Comparison of ENCODE assay signal across 8 mouse cellular contexts in the genomic region with DNA sequence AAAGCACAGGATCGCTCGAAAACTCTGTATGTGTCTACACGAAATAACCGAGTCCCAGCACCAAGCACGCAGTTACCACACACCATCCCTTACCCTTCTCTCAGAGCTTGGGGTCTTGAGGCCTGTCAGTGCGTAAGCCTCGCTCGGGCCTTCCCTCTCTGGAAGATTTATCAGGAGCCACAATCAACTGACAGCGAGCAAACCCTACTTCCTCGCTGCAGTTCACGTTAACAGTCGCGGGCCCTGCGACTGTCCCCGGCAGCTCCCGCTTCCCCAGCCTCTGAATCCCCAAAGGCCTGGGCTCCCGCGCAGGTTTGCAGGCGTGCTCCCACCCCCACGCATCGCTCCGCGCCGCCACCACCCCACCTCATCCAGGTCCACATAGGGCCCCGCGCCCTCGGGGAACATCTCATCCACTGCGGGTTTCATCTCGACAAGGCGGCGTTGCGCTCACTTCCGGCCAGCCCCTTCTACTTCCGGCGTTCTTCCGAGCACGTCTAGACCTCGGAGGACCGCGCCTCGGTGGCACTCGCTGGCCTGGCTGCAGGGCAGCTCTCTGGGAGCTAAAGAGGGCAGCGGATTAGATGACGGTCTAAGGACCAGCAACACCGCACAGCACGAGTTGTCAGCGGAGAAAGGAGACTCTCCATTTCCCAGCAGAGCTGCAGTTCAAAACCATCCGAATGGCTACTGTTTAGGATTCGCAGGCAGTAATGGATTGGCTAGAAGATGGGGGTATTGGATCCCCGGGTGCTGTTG. TPM values are rescaled to one million over a fixed set of nuclear protein-coding genes. Genes with fewer than 3 reads are reported as not detected.
DNase-seq lines count a peak whose midpoint lies in the region; ATAC-seq and TF ChIP-seq lines count a peak whose summit lies in the region.

A gene (minus strand): TSS at position 472 of the 759 bp plus-strand sequence.

- peak within 1 kb of the TSS; percentile 63 for H3K27ac ChIP-seq in bone marrow, adult 2 months (ENCODE audit: control insufficient read depth, insufficient read depth, low read depth, low read length, poor library complexity)
- peak within 1 kb of the TSS; percentile 75 for H3K27ac ChIP-seq in embryonic facial prominence, embryonic 15.5 days (replicated peaks)
- peak within 1 kb of the TSS; percentile 34 for H3K27ac ChIP-seq in limb, embryonic 14.5 days (replicated peaks; ENCODE audit: low read depth, low read length)
- H3K27ac ChIP-seq in midbrain, postnatal 0 days (ENCODE audit: low read depth, low read length), result peak within 1 kb of the TSS; percentile 89

- H3K9ac ChIP-seq in embryonic facial prominence, embryonic 15.5 days, result peak within 1 kb of the TSS; percentile 96
- H3K9ac ChIP-seq in limb, embryonic 14.5 days (ENCODE audit: low read depth, low read length, severe bottlenecking), result peak within 1 kb of the TSS; percentile 73
- H3K9ac ChIP-seq in midbrain, postnatal 0 days (replicated peaks; ENCODE audit: low read length, poor library complexity, severe bottlenecking), result peak within 1 kb of the TSS; percentile 91

- H3K4me1 ChIP-seq in bone marrow, adult 2 months (ENCODE audit: control insufficient read depth, insufficient read depth, low read length), result peaks cover 11% of the 10 kb centered on the region
- H3K4me1 ChIP-seq in embryonic facial prominence, embryonic 15.5 days, result peaks cover 22% of the 10 kb centered on the region
- H3K4me1 ChIP-seq in limb, embryonic 14.5 days (ENCODE audit: control insufficient read depth, insufficient read depth, low read length), result peaks cover 6% of the 10 kb centered on the region
- peaks cover 11% of the 10 kb centered on the region for H3K4me1 ChIP-seq in midbrain, postnatal 0 days (ENCODE audit: insufficient read depth, low read length)

- H3K27me3 ChIP-seq in embryonic facial prominence, embryonic 15.5 days, result no peaks in the 10 kb centered on the region; the same call in 1 of the 2 replicates
- no peaks in the 10 kb centered on the region for H3K27me3 ChIP-seq in limb, embryonic 14.5 days (ENCODE audit: control insufficient read depth, insufficient read depth, low read length)
- H3K27me3 ChIP-seq in midbrain, postnatal 0 days (ENCODE audit: insufficient read depth, low read length), result no peaks in the 10 kb centered on the region

- WGBS in bone marrow, adult 2 months, result 3% methylated on average over 50 of the region's 50 CpGs
- WGBS in embryonic facial prominence, embryonic 15.5 days, result under 1% methylated on average over 50 of the region's 50 CpGs
- WGBS in limb, embryonic 14.5 days, result 3% methylated on average over 50 of the region's 50 CpGs
- 2% methylated on average over 50 of the region's 50 CpGs for WGBS in midbrain, postnatal 0 days

- TF ChIP-seq POLR2A in bone marrow, adult 2 months (IDR thresholded peaks at IDR 0.05; ENCODE audit: borderline replicate concordance, control insufficient read depth, low read depth, low read length), result peak; percentile 49; the same call in 1 of the 2 replicates
- peak; percentile 81; the same call in 1 of the 2 replicates for TF ChIP-seq POLR2A in limb, embryonic 14.5 days (IDR thresholded peaks at IDR 0.05; ENCODE audit: borderline replicate concordance, extremely low read depth, insufficient read depth, insufficient read length)

- peaks cover 29% of the 10 kb centered on the region for H3K36me3 ChIP-seq in embryonic facial prominence, embryonic 15.5 days
- peaks cover 26% of the 10 kb centered on the region for H3K36me3 ChIP-seq in limb, embryonic 14.5 days (ENCODE audit: control insufficient read depth, insufficient read depth, low read length)
- peaks cover 22% of the 10 kb centered on the region for H3K36me3 ChIP-seq in midbrain, postnatal 0 days (ENCODE audit: insufficient read depth, low read length)

- peak; percentile 95 for DNase-seq in 416B (ENCODE audit: low read depth)
- peak; percentile 86 for DNase-seq in heart, adult 8-10 months (ENCODE audit: low spot score)
- peak; percentile 91 for DNase-seq in kidney, adult 9 months
- DNase-seq in limb, embryonic 14.5 days (ENCODE audit: low spot score), result peak; percentile 88
- peak; percentile 95 for DNase-seq in midbrain, postnatal 0 days (ENCODE audit: low spot score)
- DNase-seq in spleen, postnatal 14 days (ENCODE audit: low spot score in 2 of 2), result peak; percentile 74 to 81

- no peaks in the 10 kb centered on the region for H3K9me3 ChIP-seq in embryonic facial prominence, embryonic 15.5 days (replicated peaks)
- no peaks in the 10 kb centered on the region for H3K9me3 ChIP-seq in limb, embryonic 14.5 days (ENCODE audit: control insufficient read depth, low read length)
- no peaks in the 10 kb centered on the region for H3K9me3 ChIP-seq in midbrain, postnatal 0 days (ENCODE audit: low read length)

- H3K4me2 ChIP-seq in embryonic facial prominence, embryonic 15.5 days (replicated peaks), result peak within 1 kb of the TSS; percentile 90
- peak within 1 kb of the TSS; percentile 78 for H3K4me2 ChIP-seq in limb, embryonic 14.5 days (replicated peaks; ENCODE audit: low read depth, low read length, severe bottlenecking)
- H3K4me2 ChIP-seq in midbrain, postnatal 0 days (ENCODE audit: low read depth, low read length, poor library complexity, severe bottlenecking), result peak within 1 kb of the TSS; percentile 77

- no peak for TF ChIP-seq CTCF in bone marrow, adult 2 months (IDR thresholded peaks at IDR 0.05; ENCODE audit: control insufficient read depth, insufficient read depth, low read length)
- TF ChIP-seq CTCF in midbrain, postnatal 0 days (IDR thresholded peaks at IDR 0.05), result 0 out of 2 replicates have a peak, but pooled peaks have one; percentile 1

- peak within 1 kb of the TSS; percentile 99 for H3K4me3 ChIP-seq in bone marrow, adult 2 months (replicated peaks; ENCODE audit: control insufficient read depth, low read depth, low read length)
- H3K4me3 ChIP-seq in embryonic facial prominence, embryonic 15.5 days (replicated peaks), result peak within 1 kb of the TSS; percentile 96
- peak within 1 kb of the TSS; percentile 64 for H3K4me3 ChIP-seq in limb, embryonic 14.5 days (replicated peaks; ENCODE audit: low read length)
- H3K4me3 ChIP-seq in midbrain, postnatal 0 days (ENCODE audit: low read depth, low read length), result peak within 1 kb of the TSS; percentile 81

- ATAC-seq in embryonic facial prominence, embryonic 15.5 days (ENCODE audit: insufficient number of reproducible peaks, low FRiP score, low TSS enrichment, low read depth), result peak; percentile 87
- ATAC-seq in limb, embryonic 14.5 days (ENCODE audit: low FRiP score, low read depth), result peak; percentile 92
- peak; percentile 94 for ATAC-seq in midbrain, postnatal 0 days (ENCODE audit: low FRiP score)

RNA-seq across cellular contexts. Expression of the gene that starts here (rescaled TPM):
- 151 and 176 TPM in 2 replicates for polyA plus RNA-seq in bone marrow, adult 2 months (2011; ENCODE audit: insufficient read depth, insufficient read length, low replicate concordance, missing spikeins)
- 403 and 419 TPM in 2 replicates for polyA plus RNA-seq in embryonic facial prominence, embryonic 15.5 days (2015; fragmentation: Nextera tagmentation; extraction: Ambion mirVana)
- total RNA-seq in heart, adult 8-10 months (2022), result 100 to 1,000 TPM; 218 to 255 (median 237) TPM
- 204 and 208 TPM in 2 replicates for polyA plus RNA-seq in limb, embryonic 14.5 days (2012; rRNA removed)
- 403 and 441 TPM in 2 replicates for polyA plus RNA-seq in limb, embryonic 14.5 days (2014; fragmentation: Nextera tagmentation; extraction: Ambion mirVana)
- 182 and 297 TPM in 2 replicates for total RNA-seq in midbrain, postnatal 0 days (2014; rRNA removed)
- 598 and 604 TPM in 2 replicates for polyA plus RNA-seq in midbrain, postnatal 0 days (2015; fragmentation: Nextera tagmentation; extraction: Ambion mirVana)

Comparison
In these comparisons a context has a peak if more than half of its experiments do, and no peak if none do; other contexts are left out.
1. Peak in every context shown above with its lines: DNase-seq, ATAC-seq, H3K4me3 ChIP-seq and H3K27ac ChIP-seq.
2. H3K27ac ChIP-seq: peak in every context shown above with its lines; median percentile 89 in midbrain, postnatal 0 days; 75 in embryonic facial prominence, embryonic 15.5 days; 63 in bone marrow, adult 2 months; 34 in limb, embryonic 14.5 days.